Mouse (Mus musculus): ENCODE results near the gene Ccl3.

DNA sequence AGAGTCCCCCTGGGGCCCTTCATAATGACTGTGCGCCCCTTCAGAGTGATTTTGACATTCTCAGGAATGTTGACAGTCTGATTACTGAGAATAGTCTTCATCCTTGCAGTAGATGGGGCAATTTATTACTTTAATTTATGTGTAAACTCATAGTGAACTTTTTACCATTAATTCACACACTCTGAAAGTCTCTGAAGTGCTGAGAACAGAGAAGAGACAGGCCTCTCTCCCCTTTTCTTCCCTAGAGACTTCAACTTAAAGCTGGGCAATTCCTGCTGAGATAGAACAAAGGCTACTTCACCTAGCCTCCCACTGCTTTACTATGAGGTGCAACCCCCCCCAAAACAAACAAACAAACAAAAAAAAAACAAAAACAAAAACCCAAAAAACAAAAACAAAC is 3.6 kb downstream of the Ccl3 start, which contains the start of gene Rpl9-ps1:
- TF ChIP-seq CTCF (IDR thresholded peaks at IDR 0.05; ENCODE audit: low read depth, low read length) (no peak), POLR2A (IDR thresholded peaks at IDR 0.05; ENCODE audit: extremely low read depth, insufficient read depth, low read length) (no peak)

Data from liver, adult 2 months (tissue).